14 mouse cellular contexts compared by ENCODE assay signal in genomic region chr12:40016068-40016467, GRCm38 (mm10). TPM values are rescaled to one million over a fixed set of nuclear protein-coding genes. Genes with fewer than 3 reads are reported as not detected.
DNase-seq lines count a peak whose midpoint lies in the region; ATAC-seq and TF ChIP-seq lines count a peak whose summit lies in the region.
"Had no signal": no experiment of that assay in that cellular context is flagged by ENCODE, and none has a peak within 500 bp of the region (broad histone marks: within the 10 kb centered on the region; RNA-seq: fewer than 3 reads in every experiment).

No protein-coding gene starts in this region.

- no peak overlapping the region for H3K4me3 ChIP-seq in heart, embryonic 16.5 days (ENCODE audit: low read length)
- no peak overlapping the region for H3K4me3 ChIP-seq in left cerebral cortex, adult 2 months
- no peak overlapping the region for H3K4me3 ChIP-seq in brown adipose tissue, adult 24 weeks (ENCODE audit: insufficient read depth, low read depth, low read length)
- H3K4me3 ChIP-seq in liver, postnatal 0 days (ENCODE audit: low read depth, low read length), result no peak overlapping the region
- H3K4me3 ChIP-seq: hindbrain, embryonic 10.5 days had no signal

- DNase-seq in heart, postnatal 36 days, result no peak
- DNase-seq in left cerebral cortex, adult 2 months (ENCODE audit: extremely low spot score in 1 of 2, low spot score in 2 of 2), result no peak
- DNase-seq in left cerebral cortex, postnatal 36 days (ENCODE audit: low spot score in 2 of 2), result no peak
- DNase-seq in liver, postnatal 0 days, result no peak
- no peak for DNase-seq in lung, postnatal 36 days
- DNase-seq: adrenal gland, postnatal 36 days; cerebellum, adult 11 months; forebrain, postnatal 0 days; gastrocnemius, postnatal 25 days had no signal

- no peak for TF ChIP-seq CTCF in left cerebral cortex, adult 2 months (IDR thresholded peaks at IDR 0.05)
- no peak for TF ChIP-seq CTCF in liver, postnatal 0 days (IDR thresholded peaks at IDR 0.05; ENCODE audit: low read depth)

- no peak for ATAC-seq in heart, embryonic 16.5 days (replicated peaks; ENCODE audit: extremely low read depth, insufficient read depth, low FRiP score)
- ATAC-seq in liver, postnatal 0 days, result no peak
- ATAC-seq in erythroid progenitor cell, adult 5-6 weeks (replicated peaks; ENCODE audit: low FRiP score, poor library complexity, severe bottlenecking), result no peak

- no peaks in the 10 kb centered on the region; the same call in 1 of the 2 replicates for H3K27me3 ChIP-seq in heart, embryonic 16.5 days (ENCODE audit: control insufficient read depth, insufficient read depth, low read length)
- H3K27me3 ChIP-seq in liver, postnatal 0 days (ENCODE audit: insufficient read depth, low read length), result no peaks in the 10 kb centered on the region
- H3K27me3 ChIP-seq: embryonic facial prominence, embryonic 15.5 days had no signal

- H3K4me1 ChIP-seq in heart, embryonic 16.5 days (ENCODE audit: control insufficient read depth, insufficient read depth, low read length), result peaks cover 11% of the 10 kb centered on the region
- H3K4me1 ChIP-seq in brown adipose tissue, adult 24 weeks (ENCODE audit: control insufficient read depth, insufficient read depth, insufficient read length, low read length), result peaks cover 9% of the 10 kb centered on the region; the same call in 1 of the 2 replicates
- peaks cover 17% of the 10 kb centered on the region for H3K4me1 ChIP-seq in liver, postnatal 0 days (ENCODE audit: insufficient read depth)
- H3K4me1 ChIP-seq: embryonic facial prominence, embryonic 15.5 days had no signal

- intact Hi-C loops in heart, postnatal 36 days (cut with DNase I), result no loop called here
- intact Hi-C loops in left cerebral cortex, adult 2 months (cut with DNase I), result no loop called here
- intact Hi-C loops in left cerebral cortex, postnatal 36 days (cut with DNase I), result no loop called here

- no peaks in the 10 kb centered on the region for H3K9me3 ChIP-seq in heart, embryonic 16.5 days (replicated peaks; ENCODE audit: control insufficient read depth, low read length)
- H3K9me3 ChIP-seq in liver, postnatal 0 days (ENCODE audit: low read length), result no peaks in the 10 kb centered on the region
- H3K9me3 ChIP-seq: embryonic facial prominence, embryonic 15.5 days; hindbrain, embryonic 10.5 days had no signal

- H3K9ac ChIP-seq in heart, embryonic 16.5 days (ENCODE audit: low read length), result no peak overlapping the region
- no peak overlapping the region for H3K9ac ChIP-seq in liver, postnatal 0 days (replicated peaks)
- H3K9ac ChIP-seq: embryonic facial prominence, embryonic 15.5 days had no signal

- no peak for TF ChIP-seq EP300 in liver, postnatal 0 days (IDR thresholded peaks at IDR 0.05; ENCODE audit: low read depth)

- H3K27ac ChIP-seq in heart, embryonic 16.5 days (ENCODE audit: low read length), result peak overlapping the region; percentile 91
- peak overlapping the region; percentile 80 for H3K27ac ChIP-seq in left cerebral cortex, adult 2 months
- peak overlapping the region; percentile 97 for H3K27ac ChIP-seq in brown adipose tissue, adult 24 weeks (replicated peaks; ENCODE audit: low read depth, low read length)
- peak overlapping the region; percentile 84 for H3K27ac ChIP-seq in liver, postnatal 0 days (ENCODE audit: low read depth)

- H3K4me2 ChIP-seq in heart, embryonic 16.5 days (ENCODE audit: low read depth, low read length), result no peak overlapping the region
- H3K4me2 ChIP-seq in liver, postnatal 0 days (ENCODE audit: low read depth, low read length), result no peak overlapping the region

- H3K36me3 ChIP-seq in heart, embryonic 16.5 days (ENCODE audit: control insufficient read depth, insufficient read depth), result no peaks in the 10 kb centered on the region
- no peaks in the 10 kb centered on the region for H3K36me3 ChIP-seq in liver, postnatal 0 days (replicated peaks; ENCODE audit: insufficient read depth, low read length)
- H3K36me3 ChIP-seq: embryonic facial prominence, embryonic 15.5 days; hindbrain, embryonic 10.5 days had no signal

- WGBS in heart, embryonic 16.5 days, result 66% methylated on average over 9 of the region's 9 CpGs
- WGBS in liver, postnatal 0 days (ENCODE audit: insufficient replicate concordance), result 82% methylated on average over 9 of the region's 9 CpGs

RNA-seq across cellular contexts. Expression of gene Arl4a, which starts 21.8 kb away (rescaled TPM):
- polyA plus RNA-seq in heart, embryonic 16.5 days (2015; fragmentation: Nextera tagmentation; extraction: Ambion mirVana), result 32.8 and 38.5 TPM in 2 replicates
- total RNA-seq in heart, postnatal 36 days (2021), result 10 to 100 TPM; 21.1 to 28.3 TPM
- 10 to 100 TPM; 39.2 to 50.8 TPM for total RNA-seq in left cerebral cortex, adult 2 months (2021)
- 10 to 100 TPM; 51.2 to 51.3 TPM for total RNA-seq in left cerebral cortex, postnatal 36 days (2021)
- 184 and 204 TPM in 2 replicates for polyA plus RNA-seq in brown adipose tissue, adult 24 weeks (2012; ENCODE audit: insufficient read depth, insufficient read length, missing spikeins)
- polyA plus RNA-seq in liver, postnatal 0 days (2015; fragmentation: Nextera tagmentation; extraction: Ambion mirVana), result 59.9 and 64.7 TPM in 2 replicates
- 156 and 200 TPM in 2 replicates for total RNA-seq in erythroid progenitor cell, adult 5-6 weeks (2015; ENCODE audit: low replicate concordance)
- 68.2 and 92.8 TPM in 2 replicates for total RNA-seq in erythroid progenitor cell, adult 5-6 weeks (2017; ENCODE audit: low replicate concordance)
